Mouse (Mus musculus) olfactory bulb, adult 2 months (tissue): Measurements from ENCODE around the gene Cflar. TPM values are rescaled to one million over a fixed set of nuclear protein-coding genes. Genes with fewer than 3 reads are reported as not detected.

Experiments
- H3K27ac ChIP-seq: fragments of 200-500 bp; 2 replicates; pipeline ENCODE4 v1.5.1; 2012; ENCODE audit warnings: low read depth, low read length; ENCODE audit not compliant: insufficient read depth
- H3K4me1 ChIP-seq: fragments of 200-500 bp; 2 replicates; pipeline ENCODE4 v1.6.1; 2012; ENCODE audit warnings: low read length; ENCODE audit not compliant: control insufficient read depth, insufficient read depth
- H3K4me3 ChIP-seq: fragments of 200-500 bp; 2 replicates; pipeline ENCODE4 v1.5.1; 2012; ENCODE audit warnings: mild to moderate bottlenecking, low read depth, low read length, moderate library complexity; ENCODE audit not compliant: insufficient read depth
- CTCF ChIP-seq: fragments of 200-500 bp; IDR thresholded peaks from 2 replicates; pipeline ENCODE4 v1.5.1; 2012; ENCODE audit warnings: low read depth, mild to moderate bottlenecking, low read length, moderate library complexity; ENCODE audit not compliant: insufficient read depth
- POLR2A ChIP-seq: fragments of 200-500 bp; IDR thresholded peaks from 2 replicates; pipeline ENCODE4 v1.6.1; 2012; ENCODE audit warnings: mild to moderate bottlenecking, low read depth, low read length, moderate library complexity; ENCODE audit not compliant: insufficient read depth
- WGBS: fragments of 180-500 bp; shearing (Covaris S2); methylation state at CpG from one replicate; pipeline ENCODE4 v1.1.7; 2018; 5-methylcytosine and 5-hydroxymethylcytosine counted together
- polyA plus RNA-seq: library from polyadenylated mRNA; stranded (reverse); fragments of >200 nt; gene quantifications from 2 replicates; pipeline ENCODE4 v1.2.4, GENCODE M21; 2012; ENCODE audit warnings: low replicate concordance; ENCODE audit not compliant: missing spikeins, insufficient read depth, insufficient read length

Cflar gene
- polyA plus RNA-seq, 1 experiment: not detected

DNA sequence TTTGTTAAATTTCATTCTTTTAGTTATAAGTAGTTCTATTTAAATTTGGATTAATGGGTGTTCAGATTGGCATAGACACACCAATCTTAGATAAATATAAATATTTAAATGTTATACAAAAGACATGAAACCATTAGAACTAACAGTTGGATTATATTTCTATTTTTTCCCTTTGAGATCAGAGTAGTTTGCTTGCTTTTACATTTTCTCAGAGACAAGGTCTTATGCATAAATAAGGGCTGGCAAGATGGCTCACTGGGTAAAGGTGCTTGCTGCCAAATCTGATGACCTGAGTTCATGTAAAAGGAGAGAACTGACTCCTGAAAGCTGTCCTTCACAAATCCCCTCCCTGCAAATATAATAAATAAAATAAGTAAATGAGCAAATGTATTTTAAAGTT is 13.8 kb downstream of the Cflar start:
- H3K4me1 ChIP-seq: no peaks in the 10 kb centered on the region
- TF ChIP-seq CTCF (no peak), POLR2A (no peak)
- no peak overlapping the region for H3K4me3 ChIP-seq
- H3K27ac ChIP-seq: no peak overlapping the region

GRCm38 (mm10) chr1:58725767-58726166 is 14.5 kb downstream of the Cflar start:
- WGBS: 86% methylated on average over 5 of the region's 5 CpGs
- H3K4me3 ChIP-seq: no peak overlapping the region
- TF ChIP-seq POLR2A (no peak), CTCF (no peak)

DNA sequence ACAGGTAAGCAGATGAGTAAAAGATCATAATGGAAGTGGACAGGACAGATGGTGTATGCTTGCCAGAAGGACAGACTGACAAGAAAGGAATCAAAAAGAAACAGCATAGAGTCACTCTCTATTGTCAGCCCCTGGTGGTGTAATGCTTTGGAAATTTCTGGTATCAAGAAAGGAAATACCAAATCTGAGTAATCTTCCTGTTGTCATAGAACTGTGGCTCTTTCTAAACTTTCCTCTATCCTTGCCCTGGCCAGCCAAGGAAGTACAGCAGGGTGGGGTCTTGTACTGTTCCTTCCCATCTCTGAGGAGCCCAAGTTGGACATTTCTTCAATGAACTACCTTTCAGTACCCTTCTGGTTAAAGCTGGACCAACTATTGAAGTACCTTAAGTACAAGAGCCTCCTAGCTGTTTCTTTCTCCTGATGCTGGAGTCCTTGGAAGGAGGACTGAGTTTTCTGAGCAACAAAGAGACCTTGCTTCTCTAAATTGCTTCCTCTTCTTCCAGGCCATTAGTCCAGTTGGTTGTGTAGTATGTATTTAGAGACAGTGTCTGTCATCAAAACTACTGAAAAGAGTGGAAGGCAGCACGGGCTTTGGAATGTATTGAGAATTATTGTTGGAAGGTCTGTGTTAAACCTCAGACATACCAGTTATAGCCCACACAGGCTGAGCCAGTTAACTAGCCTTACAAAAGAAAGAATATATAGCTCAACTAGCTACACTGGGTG is 15.9 kb downstream of the Cflar start:
- no peak overlapping the region for H3K4me3 ChIP-seq
- H3K27ac ChIP-seq: no peak overlapping the region
- TF ChIP-seq POLR2A (no peak), CTCF (no peak)
- no peaks in the 10 kb centered on the region for H3K4me1 ChIP-seq
- WGBS: 86% methylated on average over 1 of the region's 1 CpGs

More at GRCm38 (mm10) chr1:58725767-58726166, 14.5 kb downstream of the Cflar start:
- Histone ChIP-seq H3K27ac (no peak overlapping the region), H3K4me1 (no peaks in the 10 kb centered on the region)

DNA sequence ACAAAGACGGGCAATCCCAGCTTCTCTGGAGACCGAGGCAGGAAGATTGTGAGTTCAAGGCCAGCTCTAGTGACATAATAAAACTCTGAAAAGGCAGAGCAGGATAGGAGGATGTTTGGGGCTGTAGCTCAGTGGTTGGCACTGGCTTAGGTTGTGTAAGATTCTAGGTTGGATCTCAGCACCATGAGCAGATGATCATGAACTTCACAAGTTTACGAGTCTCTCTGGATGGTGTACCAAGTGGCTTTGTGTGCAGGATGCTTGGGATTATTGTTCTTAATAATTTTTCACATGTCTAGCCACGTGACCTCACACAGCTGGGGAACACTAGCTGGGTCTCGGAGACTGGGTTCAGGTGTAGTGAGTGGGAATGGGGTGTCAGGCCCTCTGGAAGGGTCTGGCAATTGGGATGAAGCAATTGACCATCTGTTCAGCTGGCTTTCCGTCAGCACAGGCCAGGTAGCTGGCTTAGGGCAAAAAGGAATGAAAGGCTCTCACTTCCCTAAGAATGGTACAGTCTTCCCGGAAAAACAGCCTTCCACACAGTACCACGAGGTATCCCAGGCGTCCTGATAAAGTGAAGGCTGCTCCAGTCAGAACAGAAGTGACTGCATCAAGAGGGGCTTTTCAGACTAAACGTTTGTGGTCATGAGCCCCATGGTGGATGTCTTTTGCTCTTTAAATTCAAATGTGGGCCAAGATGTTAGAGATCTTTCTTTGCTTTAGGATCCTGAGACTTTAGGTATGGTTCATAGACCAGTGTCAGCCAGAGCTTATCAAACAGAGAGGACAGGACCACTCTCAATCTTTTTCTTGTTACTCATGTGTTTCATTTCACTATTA is 16.7 kb downstream of the Cflar start:
- H3K4me3 ChIP-seq: no peak overlapping the region
- WGBS: 86% methylated on average over 10 of the region's 10 CpGs
- no peak for TF ChIP-seq POLR2A
- no peak for TF ChIP-seq CTCF
- H3K27ac ChIP-seq: no peak overlapping the region
- no peaks in the 10 kb centered on the region for H3K4me1 ChIP-seq

- no peak overlapping the region for H3K27ac ChIP-seq
- 97% methylated on average over 3 of the region's 3 CpGs for WGBS
- TF ChIP-seq CTCF (no peak), POLR2A (no peak)
- no peaks in the 10 kb centered on the region for H3K4me1 ChIP-seq
- no peak overlapping the region for H3K4me3 ChIP-seq
Measured at GRCm38 (mm10) chr1:58728590-58728868, 17.2 kb downstream of the Cflar start.

- TF ChIP-seq POLR2A (no peak), CTCF (no peak)
- WGBS: 91% methylated on average over 2 of the region's 2 CpGs
- Histone ChIP-seq H3K27ac (no peak overlapping the region), H3K4me1 (no peaks in the 10 kb centered on the region), H3K4me3 (no peak overlapping the region)
Measured at GRCm38 (mm10) chr1:58733636-58734035, 22.3 kb downstream of the Cflar start.

GRCm38 (mm10) chr1:58734043-58734920 is 23.0 kb downstream of the Cflar start:
- 92% methylated on average over 11 of the region's 11 CpGs for WGBS
- no peaks in the 10 kb centered on the region for H3K4me1 ChIP-seq
- H3K4me3 ChIP-seq: no peak overlapping the region
- TF ChIP-seq CTCF (no peak), POLR2A (no peak)
- no peak overlapping the region for H3K27ac ChIP-seq

DNA sequence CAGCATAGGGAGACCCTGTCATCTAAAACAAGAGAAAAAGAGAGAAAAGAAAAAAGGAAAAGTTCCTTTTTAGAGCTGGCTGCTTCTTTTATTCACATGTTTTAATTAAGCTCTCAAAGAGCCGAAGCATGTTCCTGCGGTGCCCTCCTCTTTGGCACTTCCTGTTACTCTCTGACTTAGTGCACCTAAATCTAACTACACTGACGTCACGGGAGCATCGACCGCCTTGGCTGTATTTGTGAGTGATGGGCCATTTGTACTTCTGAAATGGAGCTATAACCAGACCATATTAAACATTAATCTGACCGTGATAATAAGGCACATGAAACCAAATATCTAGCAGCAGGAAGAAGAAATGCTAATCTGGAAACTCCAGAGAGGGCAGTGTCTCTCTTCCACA is 24.7 kb downstream of the Cflar start:
- no peak overlapping the region for H3K27ac ChIP-seq
- H3K4me1 ChIP-seq: no peaks in the 10 kb centered on the region
- TF ChIP-seq CTCF (no peak), POLR2A (no peak)
- WGBS: 79% methylated on average over 7 of the region's 7 CpGs
- H3K4me3 ChIP-seq: no peak overlapping the region
